Mouse (Mus musculus): Measurements from ENCODE around the gene Gm49630. TPM values are rescaled to one million over a fixed set of nuclear protein-coding genes. Genes with fewer than 3 reads are reported as not detected.

The Gm49630 gene
- total RNA-seq, 2 experiments from 2014 or later = not detected

Other genes with a start within 250 kb of the Gm49630 start
- gene Rps6ka2, start 201.9 kb downstream of the Gm49630 start, total RNA-seq (2021) = 10 to 100 TPM; 49.2 to 52.2 TPM
- under 1 TPM in 1 of 2 experiments, not detected in 1; 0.21 TPM for gene Tcp10a, start 47.3 kb downstream of the Gm49630 start, total RNA-seq (2021)
- gene Ttll2, start 19.3 kb downstream of the Gm49630 start, total RNA-seq (2021) = not detected
- gene Unc93a2, start 13.5 kb upstream of the Gm49630 start, total RNA-seq (2021) = under 1 TPM in 1 of 2 experiments, not detected in 1; 0.26 TPM